Mouse (Mus musculus) CD8-positive naive resting alpha-beta T cell, adult 57 days (primary cell): Measurements from ENCODE around the gene Pxylp1. TPM values are rescaled to one million over a fixed set of nuclear protein-coding genes. Genes with fewer than 3 reads are reported as not detected.

ENCODE experiments used
- total RNA-seq: library from RNA; stranded (reverse); gene quantifications from one replicate; pipeline ENCODE4 v1.2.4, GENCODE M21; 2023

Pxylp1 gene
- 27.8 TPM for total RNA-seq

DNA sequence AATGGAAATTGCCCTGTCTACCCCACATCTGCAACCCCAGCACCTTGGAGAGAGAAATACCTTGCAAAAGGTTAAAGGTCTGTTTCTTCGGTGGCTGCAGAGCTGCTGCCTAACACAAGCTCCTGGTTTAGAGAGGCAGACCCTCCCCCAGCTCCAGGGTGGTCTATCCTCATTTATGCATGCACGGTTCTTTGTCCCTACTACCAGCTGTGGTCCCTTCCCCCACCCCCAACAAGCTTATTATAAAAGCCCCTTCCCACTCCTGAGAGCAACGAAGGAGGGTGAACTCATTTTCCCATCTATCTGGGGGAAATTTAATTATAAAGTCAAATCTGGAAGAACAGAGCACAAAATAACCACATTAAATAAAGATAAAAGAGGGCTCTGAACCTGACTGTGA lies at the start of gene Pxylp1:
Gene Pxylp1, minus strand, starts transcription at position 124 of the 400 bp plus-strand sequence.

Other genes starting within 250 kb of the Pxylp1 start
- gene Zbtb38, start 139.8 kb downstream of the Pxylp1 start, total RNA-seq: 20.0 TPM
- not detected for gene Spsb4, start 126.2 kb upstream of the Pxylp1 start, total RNA-seq
- 142 TPM for gene Slc25a36, start 218.5 kb upstream of the Pxylp1 start, total RNA-seq